ENCODE assay signal across 7 mouse cellular contexts in the genomic region with DNA sequence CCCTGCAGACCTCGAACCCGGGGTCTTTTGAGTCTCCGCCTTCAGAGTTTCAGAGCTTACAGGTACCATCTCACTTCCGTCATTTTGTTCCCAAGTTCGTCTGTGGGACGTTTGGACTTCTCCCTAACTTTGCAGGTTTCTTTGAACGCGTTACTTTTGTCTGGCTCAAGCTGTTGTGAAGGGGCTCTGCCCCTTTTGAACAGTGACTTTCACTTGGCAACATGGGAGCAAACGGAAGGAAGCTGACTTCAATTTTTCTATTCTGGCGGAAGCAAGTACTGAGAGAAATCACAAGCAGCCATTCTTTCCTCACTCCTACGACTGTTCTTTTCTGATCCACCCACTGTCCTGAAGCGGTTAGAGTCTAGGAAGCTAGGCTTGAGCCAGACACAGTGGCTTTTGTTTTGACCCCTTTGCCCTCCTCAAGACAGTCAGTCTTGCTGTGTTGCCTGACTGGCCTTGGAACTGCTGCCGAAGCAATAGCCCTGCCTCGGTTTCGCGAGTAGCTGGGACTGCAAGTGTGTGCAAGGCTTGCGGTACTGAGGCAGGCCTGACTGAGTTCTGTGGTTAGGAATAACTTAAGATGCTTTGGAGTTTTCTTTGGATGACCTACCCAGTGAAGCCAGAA. TPM values are rescaled to one million over a fixed set of nuclear protein-coding genes. Genes with fewer than 3 reads are reported as not detected.
DNase-seq lines count a peak whose midpoint lies in the region; ATAC-seq lines count a peak whose summit lies in the region.

No protein-coding gene starts in this region.

- peaks cover 16% of the 10 kb centered on the region for H3K4me1 ChIP-seq in midbrain, embryonic 16.5 days (ENCODE audit: control insufficient read depth, insufficient read depth, low read length)

- H3K4me3 ChIP-seq in midbrain, embryonic 16.5 days (ENCODE audit: low read depth, low read length) = peak overlapping the region; percentile 68

- no peaks in the 10 kb centered on the region for H3K27me3 ChIP-seq in midbrain, embryonic 16.5 days (ENCODE audit: control insufficient read depth, insufficient read depth, low read depth, low read length)

- peak overlapping the region; percentile 92 for H3K4me2 ChIP-seq in midbrain, embryonic 16.5 days (ENCODE audit: low read length)

- ATAC-seq in activated CD4-positive, CD25-positive, alpha-beta regulatory T cell, adult 4 months = peak; percentile 31
- no peak for ATAC-seq in midbrain, embryonic 16.5 days

- WGBS in midbrain, embryonic 16.5 days = 33% methylated on average over 17 of the region's 17 CpGs

- peaks cover 8% of the 10 kb centered on the region for H3K36me3 ChIP-seq in midbrain, embryonic 16.5 days (ENCODE audit: control insufficient read depth, insufficient read depth, low read length)

- H3K9ac ChIP-seq in midbrain, embryonic 16.5 days (ENCODE audit: low read depth, low read length) = peak overlapping the region; percentile 92

- DNase-seq in CD8-positive naive resting alpha-beta T cell, adult 2 months (ENCODE audit: low read depth in 2 of 2, low spot score in 2 of 2) = peak; percentile 13 to 35
- peak; percentile 41 for DNase-seq in heart, adult 8-10 months (ENCODE audit: low spot score)
- peak; percentile 25 for DNase-seq in kidney, postnatal 14 days
- DNase-seq in urinary bladder, postnatal 10 days (ENCODE audit: low spot score) = no peak
- no peak for DNase-seq in urinary bladder, postnatal 4 days (ENCODE audit: low spot score in 2 of 2)

- no peaks in the 10 kb centered on the region for H3K9me3 ChIP-seq in midbrain, embryonic 16.5 days (replicated peaks; ENCODE audit: control insufficient read depth, low read length, poor library complexity, severe bottlenecking)

- no peak overlapping the region for H3K27ac ChIP-seq in midbrain, embryonic 16.5 days (ENCODE audit: low read length)

RNA-seq across cellular contexts. Expression of gene Tm9sf1, which starts 0.8 kb away (rescaled TPM):
- polyA plus RNA-seq in activated CD4-positive, CD25-positive, alpha-beta regulatory T cell, adult 4 months (2017; shearing (Covaris generic)) = 10 to 100 TPM; 38.8 to 49.2 TPM
- 10 to 100 TPM; 38.9 to 44.2 (median 40.8) TPM for total RNA-seq in heart, adult 8-10 months (2022)
- polyA plus RNA-seq in midbrain, embryonic 16.5 days (2015; fragmentation: Nextera tagmentation; extraction: Ambion mirVana) = 57.8 and 60.0 TPM in 2 replicates

RNA-seq across cellular contexts. Expression of gene Tssk4, which starts 5.6 kb away (rescaled TPM):
- polyA plus RNA-seq in activated CD4-positive, CD25-positive, alpha-beta regulatory T cell, adult 4 months (2017; shearing (Covaris generic)) = 1 to 10 TPM in 1 of 2 experiments, under 1 TPM in 1; 0.57 to 2.1 TPM
- total RNA-seq in heart, adult 8-10 months (2022) = under 1 TPM; 0.44 to 0.88 (median 0.52) TPM
- 0.20 and 0.28 TPM in 2 replicates for polyA plus RNA-seq in midbrain, embryonic 16.5 days (2015; fragmentation: Nextera tagmentation; extraction: Ambion mirVana)

RNA-seq across cellular contexts. Expression of gene Gm49378, which starts 6.7 kb away (rescaled TPM):
- not detected for polyA plus RNA-seq in activated CD4-positive, CD25-positive, alpha-beta regulatory T cell, adult 4 months (2017; shearing (Covaris generic))
- 1 to 10 TPM; 1.6 to 3.3 (median 2.6) TPM for total RNA-seq in heart, adult 8-10 months (2022)
- polyA plus RNA-seq in midbrain, embryonic 16.5 days (2015; fragmentation: Nextera tagmentation; extraction: Ambion mirVana) = 2.1 and 2.4 TPM in 2 replicates

RNA-seq across cellular contexts. Expression of gene Ipo4, which starts 8.6 kb away (rescaled TPM):
- 10 to 100 TPM; 29.2 to 30.6 TPM for polyA plus RNA-seq in activated CD4-positive, CD25-positive, alpha-beta regulatory T cell, adult 4 months (2017; shearing (Covaris generic))
- 10 to 100 TPM; 58.2 to 75.2 (median 71.6) TPM for total RNA-seq in heart, adult 8-10 months (2022)
- polyA plus RNA-seq in midbrain, embryonic 16.5 days (2015; fragmentation: Nextera tagmentation; extraction: Ambion mirVana) = 116 and 123 TPM in 2 replicates

RNA-seq across cellular contexts. Expression of gene Mdp1, which starts 15.9 kb away (rescaled TPM):
- 10 to 100 TPM; 87.8 to 88.5 TPM for polyA plus RNA-seq in activated CD4-positive, CD25-positive, alpha-beta regulatory T cell, adult 4 months (2017; shearing (Covaris generic))
- 10 to 100 TPM; 46.2 to 64.1 (median 52.7) TPM for total RNA-seq in heart, adult 8-10 months (2022)
- polyA plus RNA-seq in midbrain, embryonic 16.5 days (2015; fragmentation: Nextera tagmentation; extraction: Ambion mirVana) = 81.0 and 84.6 TPM in 2 replicates

Comparison
In these comparisons a context has a peak if more than half of its experiments do, and no peak if none do; other contexts are left out.
1. DNase-seq: peak in CD8-positive naive resting alpha-beta T cell, adult 2 months (2 of 2), heart, adult 8-10 months (single experiment) and kidney, postnatal 14 days (single experiment); none in urinary bladder, postnatal 10 days (single experiment) and urinary bladder, postnatal 4 days (0 of 2).